Mouse (Mus musculus): ENCODE data around the gene Enthd1.
"Not testable (repeated sequence)": the region's sequence is repeated elsewhere in the genome, so short reads cannot be mapped to it uniquely, and the experiment has no call there.

Gene Enthd1

DNA sequence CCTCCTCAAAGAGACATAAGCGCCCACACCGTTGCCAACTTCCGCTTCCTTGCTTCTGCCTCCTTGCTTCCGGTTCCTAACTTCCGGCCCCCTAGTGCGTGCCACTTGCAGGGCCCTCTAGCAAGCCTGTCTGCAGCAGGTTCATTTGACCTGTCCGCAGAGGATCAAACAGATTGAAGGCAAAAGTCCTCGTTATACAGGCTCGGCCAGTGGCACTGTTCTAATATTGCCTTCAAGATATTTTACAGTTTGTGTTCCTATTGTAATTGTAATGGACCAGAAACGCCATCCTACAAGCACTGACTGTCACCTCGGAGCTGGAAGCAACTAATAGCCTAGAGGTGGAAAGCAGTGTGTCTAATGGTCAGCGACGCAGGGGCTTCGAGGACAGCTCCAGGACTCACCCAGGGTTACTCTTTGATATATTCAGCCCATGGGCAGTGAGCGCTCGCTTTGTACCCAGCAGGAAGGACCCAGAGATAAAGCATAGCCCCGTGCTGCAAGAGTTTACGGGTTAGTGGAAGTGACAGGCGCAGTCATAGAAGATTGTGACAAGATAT is at the start of gene Enthd1:
TSS of gene Enthd1 (minus strand) at position 51 of the 560 bp plus-strand sequence.
- no peak for DNase-seq

DNA sequence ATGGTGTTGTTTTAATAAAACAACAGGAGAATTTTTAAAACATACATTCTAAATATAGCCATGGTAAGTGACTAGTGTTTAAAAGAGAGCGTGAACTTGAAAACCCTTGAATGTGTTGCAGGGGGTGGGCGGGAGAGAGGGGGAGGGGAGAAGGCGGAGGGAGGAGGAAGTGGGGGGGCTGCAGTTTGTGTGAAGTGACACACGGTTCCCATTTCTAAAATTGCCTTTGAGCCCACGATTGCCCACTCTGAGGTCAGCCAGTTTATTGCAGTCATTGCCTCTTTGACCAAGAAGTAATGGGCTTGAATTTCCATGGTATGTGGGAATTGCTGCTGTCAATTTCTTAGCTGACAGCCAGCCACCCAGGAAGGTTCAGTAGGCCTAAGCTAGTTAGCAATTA is 48.9 kb upstream of the Enthd1 start:
- no peak for DNase-seq

DNA sequence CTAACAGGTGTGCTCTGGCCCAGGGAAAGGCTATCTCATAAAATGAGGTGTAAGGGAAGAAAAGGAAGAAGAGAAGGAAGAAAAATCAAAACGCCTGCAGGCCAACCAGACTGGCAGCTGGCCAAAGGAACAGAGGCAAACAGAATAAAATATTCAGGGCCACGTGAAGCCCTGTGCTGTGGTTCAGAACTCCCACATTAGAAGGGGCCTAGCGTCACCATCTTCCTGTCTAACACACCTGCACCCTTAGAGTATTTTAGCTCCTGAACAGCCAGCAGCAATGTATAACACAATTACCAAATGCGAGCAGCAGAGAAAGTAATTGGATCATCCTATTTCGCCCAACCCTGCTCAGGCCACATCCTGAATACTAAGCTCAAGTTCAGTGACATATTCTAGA is 46.5 kb upstream of the Enthd1 start:
- no peak for DNase-seq

DNA sequence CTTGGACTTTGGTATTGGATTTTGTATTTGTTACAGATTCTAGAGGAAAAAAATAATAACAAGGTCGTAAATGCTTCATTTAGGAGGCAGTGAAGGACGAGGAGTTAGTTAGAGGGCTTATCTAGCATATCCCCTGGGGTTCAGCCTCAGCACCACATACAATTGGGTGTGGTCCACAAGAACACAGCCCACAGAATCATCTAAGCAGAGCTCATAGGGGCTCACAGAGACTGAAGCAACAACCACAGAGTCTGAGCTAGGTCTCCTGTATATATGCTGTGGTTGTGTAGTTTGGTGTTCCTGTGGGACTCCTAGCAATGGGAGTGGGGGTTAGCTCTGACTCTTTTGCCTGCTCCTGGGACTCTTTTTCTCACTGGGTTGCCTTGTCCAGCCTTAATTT is 45.4 kb upstream of the Enthd1 start:
- no peak for DNase-seq

DNA sequence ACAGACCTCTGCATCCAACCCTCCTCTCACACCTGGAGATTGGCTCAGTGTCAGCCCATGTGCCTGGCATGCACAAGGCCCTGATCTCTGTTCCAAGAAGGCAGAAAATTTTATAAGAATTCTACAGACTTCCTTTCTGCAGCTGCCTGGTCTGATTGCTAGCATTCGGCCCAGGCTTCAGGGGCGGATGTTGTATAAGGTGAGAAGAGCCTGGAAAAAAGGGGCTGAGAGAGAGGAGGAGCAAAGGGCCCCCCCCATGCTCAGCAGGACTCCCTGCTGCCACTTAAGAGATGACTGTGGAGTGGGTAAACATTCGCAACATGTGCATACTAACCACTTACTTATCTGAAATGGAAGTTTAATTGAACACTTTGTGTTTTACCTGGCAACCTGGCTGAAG is 43.0 kb upstream of the Enthd1 start:
- DNase-seq = no peak

DNA sequence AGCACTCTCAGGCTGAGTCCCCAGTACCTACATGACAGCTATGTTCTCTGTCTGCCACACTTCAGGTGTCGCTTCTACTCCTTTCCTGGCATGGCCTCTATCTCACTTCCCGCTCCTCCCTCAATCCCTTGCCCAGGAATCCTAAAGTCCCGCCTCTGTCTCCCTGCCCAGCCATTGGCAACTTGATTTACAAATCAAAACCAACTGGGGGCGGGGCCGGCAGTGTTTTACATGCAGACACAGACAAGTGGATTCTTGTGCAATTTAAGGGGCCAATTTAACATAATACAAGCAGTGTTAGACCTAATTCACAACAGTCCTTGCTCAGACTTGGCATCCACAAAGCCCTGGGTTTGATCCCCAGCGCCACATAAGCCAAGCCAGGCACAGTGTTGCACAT is 39.1 kb upstream of the Enthd1 start:
- DNase-seq = no peak

DNA sequence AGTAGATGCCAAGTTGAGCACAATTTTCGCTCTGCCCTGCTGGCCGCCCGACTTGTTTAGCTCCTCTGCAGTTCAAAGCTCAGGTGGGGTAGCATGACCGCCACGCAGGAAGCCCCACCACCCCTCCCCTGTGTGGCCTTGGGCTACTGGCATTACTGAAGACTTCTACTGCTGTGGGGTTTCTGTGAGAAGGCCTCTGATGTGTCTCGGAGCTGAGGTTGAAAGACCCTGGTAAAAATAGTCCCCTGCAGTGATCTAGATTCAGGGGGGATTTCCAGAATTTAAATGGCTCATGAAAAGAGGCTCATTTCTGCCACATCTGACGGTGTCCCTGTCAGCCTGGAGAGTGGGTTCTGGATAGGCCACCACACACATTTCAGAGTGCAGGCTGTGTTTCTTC is 37.5 kb upstream of the Enthd1 start:
- DNase-seq = no peak

DNA sequence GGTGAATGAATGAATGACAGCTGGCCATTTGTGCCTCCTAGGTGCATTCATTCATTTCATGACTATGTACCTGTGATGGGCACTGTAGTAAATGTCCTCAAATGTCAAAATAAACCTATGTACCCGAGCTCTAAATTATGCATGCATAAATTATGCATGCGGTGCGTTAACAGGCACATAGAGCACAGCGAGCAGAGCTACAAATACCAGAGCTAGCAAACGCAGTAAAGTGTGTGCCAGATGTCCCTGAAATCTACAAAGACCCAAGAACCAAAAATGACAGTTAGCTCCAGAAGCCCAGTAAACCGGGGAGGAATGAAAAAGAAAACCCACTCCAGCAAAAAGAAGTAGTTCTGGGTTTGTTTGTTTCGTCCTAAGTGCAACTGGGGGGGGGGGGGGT is 36.5 kb upstream of the Enthd1 start:
- DNase-seq = no peak

DNA sequence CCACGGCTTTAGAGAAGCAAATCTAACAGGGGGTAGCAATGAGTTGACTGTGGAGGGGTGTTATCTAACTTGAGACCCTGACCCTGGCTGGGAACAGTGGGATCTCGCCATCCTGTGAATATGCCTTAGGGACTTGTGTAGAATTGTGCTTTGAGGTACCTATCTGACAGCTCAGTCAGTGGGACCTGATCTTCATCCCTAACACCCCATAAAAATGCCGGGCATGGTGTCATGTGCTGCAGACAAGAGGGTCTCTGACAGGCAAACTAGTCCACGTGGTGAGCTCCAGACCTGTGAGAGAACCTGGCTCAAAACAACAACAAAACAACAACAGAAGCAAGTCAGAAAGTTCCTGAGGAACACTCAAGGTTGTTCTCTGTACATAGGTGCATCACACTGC is 34.9 kb upstream of the Enthd1 start:
- DNase-seq = no peak

DNA sequence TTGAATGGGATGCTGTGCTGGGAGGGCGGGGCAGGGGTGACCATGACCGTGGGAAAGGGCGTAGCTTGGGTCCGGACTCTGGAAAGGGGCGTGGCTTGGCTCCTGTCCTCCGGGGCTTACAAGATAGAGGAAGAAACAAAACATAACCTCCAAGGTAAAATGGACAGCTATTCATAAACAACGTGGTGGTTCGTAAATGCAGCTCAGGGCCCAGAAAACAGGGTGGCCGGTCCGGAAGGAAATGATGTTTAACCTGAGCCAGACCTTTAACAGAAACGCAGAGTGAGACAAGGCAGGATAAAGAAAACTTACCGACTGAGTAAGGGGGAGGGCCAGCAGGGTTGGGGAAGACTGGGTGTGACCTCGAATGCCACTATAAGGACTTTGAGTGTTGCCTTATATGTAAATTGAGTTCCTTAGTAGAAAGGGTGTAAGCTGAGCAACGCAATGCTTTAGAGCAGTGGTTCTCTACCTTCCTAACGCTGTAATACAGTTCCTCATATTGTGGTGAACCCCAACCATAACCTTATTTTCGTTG is 34.3 kb upstream of the Enthd1 start:
- DNase-seq = peak; percentile 77

DNA sequence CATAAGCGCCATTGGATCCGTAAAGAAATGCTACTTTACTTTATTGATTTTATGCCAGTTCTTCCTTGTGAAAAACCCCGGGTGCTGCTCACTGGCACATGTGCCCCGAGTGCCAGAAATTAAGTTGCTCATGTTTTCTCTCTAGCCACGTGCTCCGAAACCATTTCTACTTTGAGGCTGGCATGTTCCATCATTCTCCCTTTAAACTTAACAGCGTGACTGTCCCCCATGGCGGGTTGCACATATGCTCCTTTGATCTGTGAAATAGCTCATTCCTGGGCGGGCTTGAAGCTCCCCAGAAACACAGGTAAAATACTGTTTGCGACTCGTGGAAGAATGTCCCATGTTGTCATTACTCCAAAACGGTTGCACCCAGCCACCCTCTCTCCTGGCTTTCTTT is 33.8 kb upstream of the Enthd1 start:
- no peak for DNase-seq

DNA sequence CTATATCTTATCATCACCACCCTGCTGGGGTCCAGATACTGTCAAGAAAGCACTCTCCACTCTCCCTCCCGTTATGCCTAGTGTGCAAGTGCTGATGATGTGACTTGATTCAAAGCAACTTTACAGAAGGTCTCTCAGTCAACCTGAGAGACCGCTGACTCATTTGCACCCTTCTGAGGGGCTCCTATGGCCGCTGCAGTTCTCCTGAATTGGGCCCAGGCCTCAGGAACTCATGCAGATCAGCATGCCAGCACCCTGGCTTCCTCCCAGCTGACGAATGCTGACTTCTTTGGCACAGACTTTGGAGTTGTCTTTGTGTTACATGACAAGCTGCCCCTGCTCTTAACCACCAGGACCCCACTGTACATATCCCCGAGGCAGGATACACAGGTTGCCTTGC is 28.9 kb upstream of the Enthd1 start:
- DNase-seq = no peak

DNA sequence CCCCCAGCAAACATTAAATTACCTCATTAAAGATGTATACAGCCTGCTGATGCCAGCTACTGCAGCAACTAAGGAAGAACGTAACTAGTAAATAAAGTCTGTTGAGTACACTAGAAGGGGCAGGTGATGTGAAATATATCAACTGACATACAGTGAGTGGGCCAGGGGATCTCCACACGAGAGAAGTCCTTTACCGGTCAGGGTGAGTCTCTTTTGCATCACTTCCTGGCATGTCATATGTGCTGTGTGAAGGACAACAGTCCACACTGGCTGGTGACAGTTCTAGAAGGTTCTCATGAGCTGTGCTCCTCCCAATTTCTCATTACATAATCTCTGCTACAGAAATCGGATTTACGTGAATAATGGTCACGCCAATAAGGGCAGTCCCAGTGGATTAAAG is 27.8 kb upstream of the Enthd1 start:
- DNase-seq = no peak

DNA sequence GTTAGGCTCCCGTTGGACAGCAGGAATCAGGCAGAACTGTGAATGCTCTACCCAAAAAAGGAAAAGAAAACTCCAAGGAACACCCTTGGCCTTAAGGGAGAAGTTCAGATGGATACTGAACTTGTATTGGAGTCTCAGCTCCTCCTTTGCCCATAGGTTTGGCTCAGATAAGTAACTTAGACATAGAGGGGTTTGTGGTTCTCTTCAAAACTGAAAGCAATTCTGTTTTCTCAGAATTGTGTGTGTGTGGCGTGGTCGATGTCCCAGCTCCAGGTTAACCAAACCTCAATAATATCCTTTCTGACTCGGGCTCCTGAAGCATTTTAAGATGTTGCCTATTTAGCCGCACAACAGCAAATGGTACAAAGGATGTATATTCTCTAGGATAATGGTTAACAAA is 25.7 kb upstream of the Enthd1 start:
- DNase-seq = no peak

DNA sequence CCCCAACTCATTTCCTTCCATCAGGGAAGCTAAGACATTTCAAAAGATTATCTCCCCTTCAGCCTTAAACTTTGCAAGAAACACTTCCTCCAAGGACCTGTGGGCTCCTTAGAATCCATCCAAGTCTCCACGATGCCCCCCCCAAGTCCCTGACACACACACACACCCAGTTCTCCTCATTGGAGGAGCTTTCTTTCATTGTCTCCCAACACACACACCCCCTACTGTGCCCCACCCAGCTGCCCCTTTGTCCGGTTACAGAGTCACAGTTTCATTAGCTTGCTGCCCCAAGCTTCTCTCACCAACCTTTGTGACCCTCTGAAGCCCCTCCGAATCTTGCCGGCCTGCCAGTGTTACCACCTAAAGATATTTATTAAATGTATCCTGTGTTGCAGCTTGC is 21.3 kb upstream of the Enthd1 start:
- no peak for DNase-seq

DNA sequence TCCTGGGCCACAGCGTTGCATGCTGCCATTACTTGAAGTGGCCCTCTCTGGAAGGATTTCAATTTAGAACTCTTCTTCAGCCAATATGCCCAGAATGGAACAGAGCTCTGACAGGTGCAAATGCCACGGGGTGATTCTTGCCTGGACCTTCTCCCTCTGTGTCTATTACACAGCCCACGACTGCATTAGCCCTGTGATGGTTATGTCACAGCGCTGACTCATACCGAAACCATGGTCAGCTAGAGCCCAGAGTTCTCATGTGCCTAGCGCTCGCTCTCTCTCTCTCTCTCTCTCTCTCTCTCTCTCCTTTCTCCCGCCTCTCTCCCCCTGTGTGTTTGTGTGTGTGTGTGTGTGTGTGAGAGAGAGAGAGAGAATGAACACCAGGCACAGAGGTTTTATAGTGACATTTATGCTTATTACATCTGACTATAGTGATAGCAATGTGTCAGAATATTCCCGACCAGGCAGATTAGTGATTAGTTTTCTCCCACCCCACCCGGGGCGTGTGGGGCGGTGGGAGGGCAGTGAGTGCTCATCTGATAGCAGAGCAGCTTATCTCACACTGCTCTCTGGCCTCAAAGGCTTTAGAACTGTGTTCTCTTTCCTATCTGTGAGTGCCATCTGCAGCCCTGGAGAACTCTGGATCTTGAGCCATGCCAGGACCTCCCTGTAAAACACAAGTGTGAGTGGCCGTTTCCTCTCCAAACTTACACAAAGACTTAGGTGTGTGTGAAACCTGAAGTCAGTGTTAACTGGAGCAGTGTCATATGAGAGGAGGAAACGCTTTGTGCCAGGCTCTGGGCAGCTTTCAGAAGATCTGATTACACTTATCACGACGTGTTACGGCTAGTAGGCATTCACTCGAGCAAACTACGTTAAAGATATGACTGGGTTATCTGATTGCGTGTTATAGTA is 17.9 kb upstream of the Enthd1 start:
- DNase-seq = no peak

DNA sequence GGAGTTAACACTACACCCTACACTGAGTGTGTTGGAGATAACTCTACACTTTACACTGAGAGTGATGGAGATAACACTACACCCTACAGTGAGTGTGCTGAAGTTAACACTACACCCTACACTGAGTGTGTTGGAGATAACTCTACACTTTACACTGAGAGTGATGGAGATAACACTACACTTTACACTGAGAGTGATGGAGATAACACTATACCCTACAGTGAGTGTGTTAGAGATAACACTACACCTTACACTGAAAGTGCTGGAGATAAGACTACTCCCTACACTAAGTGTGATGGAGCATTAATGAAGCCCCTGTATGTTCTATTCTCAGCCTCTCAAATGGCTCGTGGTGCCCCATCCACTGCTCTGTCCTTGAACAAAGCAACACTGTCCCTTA is 15.6 kb upstream of the Enthd1 start:
- DNase-seq = not testable (repeated sequence)

DNA sequence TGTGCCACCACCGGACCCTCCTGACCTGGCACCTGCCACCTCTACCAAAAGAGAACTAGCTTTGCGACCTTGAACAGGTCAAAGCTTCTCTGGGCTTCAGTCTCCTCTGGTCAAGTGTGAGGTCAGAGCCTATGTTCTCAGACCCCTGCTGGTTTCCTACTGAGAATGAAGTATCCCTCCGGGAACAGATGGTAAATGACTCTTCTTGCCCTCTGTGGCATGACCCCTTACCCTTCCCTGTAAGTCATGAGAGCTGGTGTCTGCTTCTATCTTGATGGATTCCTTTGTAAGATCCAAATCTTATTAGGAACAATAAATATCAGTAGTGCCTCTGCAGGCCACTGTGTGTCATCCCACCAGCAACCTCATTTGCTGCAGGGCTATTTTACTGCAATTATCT is 14.2 kb upstream of the Enthd1 start:
- DNase-seq = no peak

DNA sequence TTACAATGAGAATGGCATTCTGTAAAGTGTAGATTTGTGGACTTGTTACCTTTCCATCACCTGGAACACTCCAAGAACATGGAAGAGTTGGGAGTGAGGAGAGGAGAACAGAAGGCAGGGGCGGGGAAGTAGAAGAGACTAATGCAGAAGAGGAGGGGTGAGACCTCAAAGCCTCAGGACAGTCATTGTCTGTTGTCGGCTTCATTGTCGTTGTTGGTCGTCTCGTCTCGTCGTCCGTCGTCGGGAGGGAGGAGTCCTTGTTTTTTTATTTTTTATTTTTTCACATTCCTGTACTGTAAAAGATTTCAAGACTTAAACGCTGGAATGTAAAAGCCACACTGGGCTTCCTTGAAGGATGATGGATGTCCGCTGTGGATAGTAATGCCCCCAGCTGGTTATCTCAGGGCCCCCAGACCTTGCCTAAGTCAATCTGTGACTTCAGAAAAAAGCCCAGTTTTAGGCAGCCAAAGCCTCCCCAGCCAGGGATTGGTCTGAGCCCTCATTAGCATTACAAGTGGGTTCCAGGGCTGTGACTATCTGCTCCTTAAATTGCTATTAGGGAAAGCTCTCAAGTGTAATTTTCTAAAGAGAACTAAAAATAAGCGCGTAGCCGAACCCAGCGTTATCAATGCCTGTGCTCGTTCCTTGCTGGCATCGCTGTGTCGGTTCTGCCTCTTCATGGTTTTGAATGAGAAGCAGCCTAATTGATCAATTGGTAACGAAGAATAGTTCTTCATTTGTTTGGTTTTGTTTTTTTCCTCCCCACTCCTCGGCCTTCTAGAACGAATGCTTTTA is 12.4 kb upstream of the Enthd1 start:
- no peak for DNase-seq

DNA sequence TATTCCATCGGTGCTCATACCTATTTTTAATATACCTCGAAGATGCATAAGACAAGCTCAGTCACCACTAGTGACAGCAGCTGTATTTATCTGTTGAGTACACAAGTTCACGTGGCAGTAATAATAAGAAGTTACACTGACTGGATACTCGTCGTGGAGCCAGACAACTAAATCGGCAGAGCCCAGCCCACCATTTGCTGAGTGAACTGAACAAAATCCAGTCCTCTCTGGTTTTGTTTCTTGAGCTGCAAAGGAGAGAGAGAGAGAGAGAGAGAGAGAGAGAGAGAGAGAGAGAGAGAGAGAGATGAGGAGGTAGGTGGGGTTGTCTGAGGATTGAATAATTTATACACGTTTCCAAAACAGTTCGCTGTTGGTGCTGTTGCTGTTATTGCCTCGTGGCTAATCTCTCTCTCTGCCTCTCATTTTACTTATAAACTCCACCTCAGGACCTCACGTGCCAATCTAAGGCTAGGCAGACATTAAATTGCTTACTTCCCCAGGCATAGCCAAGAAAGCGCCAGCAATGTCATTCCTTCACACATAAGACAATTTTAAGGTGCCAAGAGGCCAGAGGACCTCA is 11.5 kb upstream of the Enthd1 start:
- no peak for DNase-seq

DNA sequence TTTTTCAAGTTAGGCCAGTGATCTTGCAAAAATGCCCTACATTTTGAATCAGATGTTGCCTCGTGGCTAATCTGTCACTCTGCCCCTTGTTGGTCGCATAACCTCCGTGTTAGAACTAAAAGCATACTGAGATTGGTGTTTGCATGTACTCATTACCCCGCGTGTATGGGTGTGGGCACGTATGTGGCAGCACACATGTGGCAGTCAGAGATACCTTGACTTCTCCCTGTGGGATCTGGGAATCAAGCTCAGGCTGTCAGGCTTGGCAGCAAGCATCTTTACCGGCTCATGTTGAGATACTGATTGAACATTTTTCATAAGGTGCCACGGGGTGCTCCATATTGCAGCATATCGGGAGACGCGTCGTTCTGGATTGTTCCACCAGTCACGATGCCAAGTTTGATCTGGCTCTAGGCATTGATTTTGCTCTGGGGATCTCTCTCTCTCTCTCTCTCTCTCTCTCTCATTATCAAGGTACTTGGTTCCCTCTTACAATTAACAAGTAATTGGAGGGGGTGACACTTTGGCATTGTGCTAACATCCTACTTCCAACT is 10.9 kb upstream of the Enthd1 start:
- no peak for DNase-seq

DNA sequence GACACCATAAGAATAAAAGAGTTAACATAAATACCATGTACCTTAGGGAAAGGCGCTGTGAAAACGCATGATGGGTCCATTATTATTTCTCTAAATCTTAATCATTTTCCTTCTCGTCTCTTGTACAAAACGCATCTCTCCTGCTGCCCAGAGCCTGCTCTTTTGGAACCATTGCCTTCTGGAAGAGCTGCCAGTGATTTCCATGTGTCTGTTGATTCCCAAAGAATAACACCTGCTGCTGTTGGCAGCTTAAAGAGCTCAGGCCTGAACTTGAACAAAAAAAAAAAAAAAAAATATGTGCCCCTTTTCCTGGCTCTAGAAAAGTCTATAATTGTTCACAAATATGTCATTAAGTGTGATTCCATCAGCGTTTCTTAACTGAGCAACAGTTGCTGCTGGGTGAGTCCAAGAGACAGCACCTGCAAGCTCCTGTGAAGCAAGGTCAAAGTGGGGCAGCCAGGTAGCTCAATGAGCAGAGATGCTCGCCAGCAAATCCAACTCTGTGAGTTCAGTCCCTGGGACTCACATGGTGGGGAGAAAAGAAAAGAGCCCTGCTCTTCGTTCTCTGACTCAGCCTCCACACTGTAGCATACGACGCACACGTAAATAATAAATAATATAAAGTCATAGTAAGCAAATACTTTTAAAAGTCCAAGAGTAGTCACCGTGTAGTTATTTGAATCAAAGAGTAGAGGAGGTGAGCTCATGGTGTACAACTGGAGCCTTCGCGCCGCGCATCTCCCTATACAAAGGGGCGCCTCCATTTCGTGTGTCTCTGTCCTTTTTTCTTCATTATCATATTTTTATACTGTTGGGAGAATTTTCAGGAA is 9.5 kb upstream of the Enthd1 start:
- no peak for DNase-seq
